ENCODE assay signal across 9 mouse cellular contexts in the genomic region with DNA sequence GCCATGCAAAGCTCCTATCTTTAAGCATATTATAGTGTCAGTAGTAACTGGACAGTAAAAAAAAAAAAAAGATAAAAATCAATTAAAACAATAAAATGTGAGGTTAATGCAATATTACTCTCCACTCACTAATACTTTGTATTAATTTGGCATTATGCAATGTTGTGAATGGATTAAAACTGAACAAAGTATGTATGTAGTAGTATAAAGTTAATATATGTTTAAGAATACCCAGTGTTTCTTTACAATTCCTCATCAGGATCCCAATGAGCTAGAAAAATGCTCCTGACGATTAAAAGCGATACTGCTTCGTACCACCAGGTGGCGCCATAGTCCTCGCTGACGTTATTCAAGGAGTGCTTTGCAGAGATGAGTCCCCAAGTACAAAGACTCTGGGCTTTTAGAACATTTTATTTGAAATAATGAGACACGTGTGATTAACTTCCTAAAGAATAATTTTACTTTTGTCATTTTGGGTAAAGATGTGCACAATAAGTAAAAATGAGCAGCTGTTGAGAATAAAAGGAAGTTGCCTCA.
DNase-seq lines count a peak whose midpoint lies in the region; ATAC-seq and TF ChIP-seq lines count a peak whose summit lies in the region.
"Had no signal": no experiment of that assay in that cellular context is flagged by ENCODE, and none has a peak within 500 bp of the region (broad histone marks: within the 10 kb centered on the region; RNA-seq: fewer than 3 reads in every experiment).

No protein-coding gene starts in this region.

- no peak overlapping the region for H3K27ac ChIP-seq in liver, embryonic 14.5 days
- H3K27ac ChIP-seq: limb, embryonic 12.5 days had no signal

- WGBS in liver, embryonic 14.5 days (ENCODE audit: insufficient replicate concordance), result under 1% methylated on average over 7 of the region's 7 CpGs

- TF ChIP-seq CTCF in Patski (IDR thresholded peaks at IDR 0.05), result peak; percentile 91
- peak; percentile 82 for TF ChIP-seq CTCF in liver, embryonic 14.5 days (IDR thresholded peaks at IDR 0.05; ENCODE audit: low read depth)

- CTCF ChIA-PET in Patski (lab: Charles Lee), result interaction anchor here (0.9 to 1.8 kb wide), 5 partner anchors 8 to 23 kb away, joined by 3 to 4 read pairs (median 3); no protein-coding TSS in a partner anchor

- in situ Hi-C loops in Patski (cut with MboI; ENCODE audit: low pct_unique_long_range_greater_than_20kb), result loop anchor here (25.0 kb wide), 1 partner anchor 1081 kb away; no protein-coding TSS in a partner anchor

- peaks cover 22% of the 10 kb centered on the region for H3K27me3 ChIP-seq in Patski
- H3K27me3 ChIP-seq in liver, embryonic 14.5 days (ENCODE audit: control insufficient read depth, insufficient read depth, low read length), result no peaks in the 10 kb centered on the region
- H3K27me3 ChIP-seq: limb, embryonic 12.5 days had no signal

- DNase-seq in CD4-positive helper T cell, adult 2 months (ENCODE audit: low read depth, low spot score), result peak; percentile 9
- no peak for DNase-seq in Patski (ENCODE audit: low read depth, low spot score)
- DNase-seq in cerebellum, postnatal 4 days (ENCODE audit: low spot score in 2 of 2), result peak; percentile 75 to 78
- peak; percentile 3 to 12 for DNase-seq in gastrocnemius, adult 8-10 months (ENCODE audit: low spot score in 2 of 2)
- DNase-seq in kidney, postnatal 25 days, result peak; percentile 62 to 79
- peak in 2 of 3 experiments; percentile 2 to 10 for DNase-seq in liver, embryonic 14.5 days (ENCODE audit: low read depth in 3 of 3, low spot score in 3 of 3)
- peak; percentile 48 for DNase-seq in ovary, postnatal 36 days (ENCODE audit: low spot score)
- peak; percentile 34 to 80 for DNase-seq in urinary bladder, postnatal 4 days (ENCODE audit: low spot score in 2 of 2)

- H3K9ac ChIP-seq in liver, embryonic 14.5 days (replicated peaks), result no peak overlapping the region
- H3K9ac ChIP-seq: limb, embryonic 12.5 days had no signal

- ATAC-seq in Patski, result peak; percentile 57
- no peak for ATAC-seq in liver, embryonic 14.5 days (ENCODE audit: insufficient read depth)

- no peaks in the 10 kb centered on the region for H3K36me3 ChIP-seq in liver, embryonic 14.5 days (replicated peaks; ENCODE audit: control insufficient read depth, insufficient read depth, low read depth)
- H3K36me3 ChIP-seq: limb, embryonic 12.5 days had no signal

- H3K9me3 ChIP-seq in liver, embryonic 14.5 days (ENCODE audit: control insufficient read depth, low read length), result no peaks in the 10 kb centered on the region
- H3K9me3 ChIP-seq: limb, embryonic 12.5 days had no signal

- POLR2A ChIA-PET in Patski (lab: Charles Lee), result no interaction called here

- H3K4me1 ChIP-seq in liver, embryonic 14.5 days (replicated peaks; ENCODE audit: control insufficient read depth in 2 of 2, insufficient read depth in 2 of 2, low read length in 1 of 2), result no peaks in the 10 kb centered on the region
- H3K4me1 ChIP-seq: limb, embryonic 12.5 days had no signal

- no peak for TF ChIP-seq EP300 in liver, embryonic 14.5 days (IDR thresholded peaks at IDR 0.05; ENCODE audit: low read depth)

- no peak overlapping the region for H3K4me2 ChIP-seq in liver, embryonic 14.5 days (ENCODE audit: low read depth)
- H3K4me2 ChIP-seq: limb, embryonic 12.5 days had no signal

- H3K4me3 ChIP-seq in liver, embryonic 14.5 days (ENCODE audit: insufficient read depth in 1 of 2, low read depth in 2 of 2, low read length in 2 of 2), result no peak overlapping the region
- H3K4me3 ChIP-seq: limb, embryonic 12.5 days had no signal
